Mouse (Mus musculus): ENCODE results near the gene Atg13.

Gene Atg13

DNA sequence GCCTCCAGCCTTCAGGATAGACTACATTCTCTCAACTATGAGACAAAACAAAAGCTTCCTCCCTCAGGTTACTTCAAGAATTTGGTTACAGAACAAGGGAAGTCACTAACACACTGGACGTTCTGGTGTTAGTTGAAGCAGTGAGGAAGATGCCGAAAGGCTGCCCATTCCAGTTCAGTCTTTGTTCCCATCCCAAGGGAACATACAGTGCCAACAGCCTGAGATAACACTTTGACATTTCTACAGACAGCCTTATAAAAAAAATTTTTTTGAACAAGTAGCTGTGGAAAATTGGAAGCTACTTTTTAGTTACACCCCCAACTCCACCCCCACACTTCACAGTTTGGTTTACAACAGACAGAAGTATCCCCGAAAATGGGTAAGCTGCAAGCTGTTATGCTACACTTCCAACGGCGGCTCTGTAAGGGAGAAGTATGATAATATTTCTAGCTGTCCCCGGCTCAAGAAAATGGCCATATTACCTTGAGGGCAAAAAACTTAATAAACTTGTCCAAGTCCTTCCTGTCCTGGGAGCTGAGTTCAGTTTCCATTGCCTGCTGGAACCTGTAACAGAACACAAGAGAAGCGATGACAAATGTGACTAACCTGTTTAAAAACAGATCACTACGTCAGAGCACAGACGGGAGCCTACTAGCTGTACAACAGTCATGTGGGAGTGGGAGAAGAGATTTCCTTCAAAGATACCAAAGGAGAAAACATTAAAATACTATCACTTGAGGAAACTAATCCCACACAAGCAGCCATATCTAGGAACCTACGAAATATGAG lies 14.7 kb downstream of the Atg13 start:
- DNase-seq (ENCODE audit: low spot score in 2 of 2): peak in 1 of 2 experiments; percentile 60

DNA sequence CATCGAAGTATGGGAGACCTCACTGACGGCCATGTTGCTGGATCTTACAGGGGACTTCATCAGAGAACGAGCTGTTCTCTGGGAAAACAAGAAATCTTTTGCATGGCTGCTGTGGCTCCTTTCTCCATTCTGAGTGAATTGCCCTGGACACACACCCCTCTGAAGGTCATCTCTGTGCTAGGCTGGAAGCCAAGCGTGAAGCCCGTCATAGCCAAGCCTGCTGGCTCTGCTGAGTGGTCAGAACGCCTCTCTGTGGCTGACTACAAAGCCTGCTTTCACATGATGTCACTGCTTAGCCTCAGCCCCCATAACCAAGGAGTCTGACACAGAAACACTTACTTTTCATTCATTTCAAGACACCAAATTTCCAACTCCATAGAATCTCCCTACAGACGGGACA lies 20.9 kb downstream of the Atg13 start:
- DNase-seq (ENCODE audit: low spot score in 2 of 2): peak in 1 of 2 experiments; percentile 55

DNA sequence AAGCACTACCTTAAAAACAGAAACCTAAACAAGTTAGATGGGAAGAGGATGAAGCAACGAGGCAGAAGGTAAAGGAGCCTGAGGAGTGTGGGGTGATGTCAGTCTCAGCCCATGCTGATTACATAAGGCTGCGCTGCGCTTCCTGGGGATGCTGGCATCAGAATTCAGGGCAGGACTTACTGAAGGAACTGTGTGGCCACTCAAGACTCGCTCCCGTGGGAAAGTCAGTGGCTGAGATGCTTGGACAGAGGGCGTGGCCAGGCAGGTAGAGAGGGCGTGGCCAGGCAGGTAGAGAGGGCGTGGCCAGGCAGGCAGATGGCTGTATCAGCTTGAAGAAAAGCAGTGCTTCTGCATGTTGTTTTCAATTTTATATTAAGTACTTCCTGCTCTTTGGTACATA lies 26.5 kb downstream of the Atg13 start:
- DNase-seq (ENCODE audit: low spot score in 2 of 2): no peak

DNA sequence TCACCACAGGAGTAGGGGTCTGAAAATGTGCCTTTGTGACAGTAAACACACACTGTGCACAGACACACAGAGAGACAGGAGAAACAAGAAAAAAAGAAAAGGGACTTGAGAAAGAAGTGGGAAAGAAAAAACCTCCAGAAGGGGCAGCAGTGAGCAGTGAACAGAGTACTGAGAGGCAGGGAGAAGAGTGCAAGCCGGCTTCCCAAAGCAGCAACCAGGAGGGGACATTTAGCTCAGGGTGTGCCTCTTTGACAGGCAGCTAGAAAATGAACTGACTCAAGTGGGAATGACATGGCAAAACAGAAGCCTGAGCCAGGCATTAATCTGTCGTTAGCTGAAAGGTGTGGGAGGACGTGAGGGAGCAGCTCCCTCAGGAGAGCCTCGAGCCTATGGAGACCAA lies 27.5 kb downstream of the Atg13 start:
- DNase-seq (ENCODE audit: low spot score in 2 of 2): peak; percentile 51 to 79

DNA sequence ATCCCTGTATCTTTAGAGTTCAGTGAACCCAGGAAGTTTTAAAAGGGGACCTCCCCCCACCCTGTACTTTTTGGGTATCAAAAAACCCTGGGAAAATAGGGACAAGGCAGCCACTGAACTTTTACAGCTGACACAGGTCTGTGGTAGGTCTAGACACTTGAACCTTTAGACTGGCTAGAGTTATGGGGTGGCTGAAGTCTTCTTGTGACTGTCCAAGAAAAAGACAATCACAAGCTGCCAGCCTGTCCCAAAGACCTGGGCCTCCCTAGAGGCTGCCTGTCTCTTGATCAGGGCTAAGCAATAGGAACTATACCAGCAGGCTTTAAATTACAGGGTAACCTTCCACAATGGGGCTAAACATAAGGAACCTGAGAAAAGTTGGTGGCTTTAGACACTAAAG lies 33.4 kb downstream of the Atg13 start:
- DNase-seq (ENCODE audit: low spot score in 2 of 2): no peak

DNA sequence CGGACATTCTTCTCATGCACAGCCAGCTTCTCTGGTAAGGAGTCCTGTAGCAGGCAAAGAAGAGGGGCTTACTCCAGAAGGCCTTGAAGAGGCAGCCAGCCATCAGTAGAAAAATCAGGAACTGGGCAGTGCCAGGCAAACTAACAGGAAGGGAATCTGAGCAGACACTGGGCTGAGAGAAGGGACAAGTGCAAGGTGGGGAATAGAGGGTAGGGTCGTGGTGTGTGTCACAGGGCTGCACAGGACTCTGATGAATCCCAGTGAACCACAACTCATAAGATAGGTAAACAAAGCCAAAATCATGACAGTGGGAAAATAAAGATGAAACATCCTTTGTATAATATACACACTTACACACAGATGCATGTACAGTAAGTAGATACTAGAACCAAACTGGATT lies 34.0 kb downstream of the Atg13 start:
- DNase-seq (ENCODE audit: low spot score in 2 of 2): no peak

DNA sequence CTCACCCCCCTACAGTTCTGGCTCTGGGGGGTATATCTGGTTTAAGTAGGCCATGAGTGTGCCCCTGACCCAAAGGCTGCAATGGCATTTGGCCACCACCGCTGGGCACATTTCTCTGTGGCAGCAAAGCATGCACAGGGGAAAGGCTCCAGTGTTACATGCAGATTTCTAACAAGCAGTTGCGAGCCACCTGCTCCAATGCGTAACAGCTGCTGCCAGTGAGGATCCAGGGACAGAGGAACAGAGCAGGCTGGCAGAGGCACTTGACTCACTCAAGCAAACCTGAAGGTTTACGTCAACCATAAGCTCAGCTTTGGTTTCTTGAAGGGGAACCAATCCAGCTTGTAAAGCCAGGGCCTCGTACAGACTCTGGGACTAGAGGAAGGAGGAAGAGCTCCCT lies 35.5 kb downstream of the Atg13 start:
- peak in 1 of 2 experiments; percentile 71 for DNase-seq (ENCODE audit: low spot score in 2 of 2)

DNA sequence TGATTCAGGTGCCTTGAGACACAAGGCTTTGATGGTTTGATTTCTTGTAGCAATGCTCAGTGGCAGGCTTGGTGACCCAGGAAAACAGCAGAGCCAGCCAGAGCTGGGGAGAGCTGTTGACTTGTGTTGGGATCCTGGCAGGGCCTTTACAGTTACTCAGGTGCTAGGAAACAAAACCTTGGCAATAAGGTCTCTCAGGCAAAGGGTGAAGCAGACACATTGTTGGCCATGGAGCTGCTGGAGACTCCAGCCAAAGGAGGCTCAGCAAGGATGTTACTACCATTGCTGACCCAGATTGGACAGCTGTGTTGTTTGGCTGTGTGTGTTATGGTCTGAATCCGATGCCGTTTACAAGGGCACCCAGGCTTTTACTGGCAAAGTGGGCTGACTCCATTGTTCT lies 36.8 kb downstream of the Atg13 start:
- no peak for DNase-seq (ENCODE audit: low spot score in 2 of 2)

DNA sequence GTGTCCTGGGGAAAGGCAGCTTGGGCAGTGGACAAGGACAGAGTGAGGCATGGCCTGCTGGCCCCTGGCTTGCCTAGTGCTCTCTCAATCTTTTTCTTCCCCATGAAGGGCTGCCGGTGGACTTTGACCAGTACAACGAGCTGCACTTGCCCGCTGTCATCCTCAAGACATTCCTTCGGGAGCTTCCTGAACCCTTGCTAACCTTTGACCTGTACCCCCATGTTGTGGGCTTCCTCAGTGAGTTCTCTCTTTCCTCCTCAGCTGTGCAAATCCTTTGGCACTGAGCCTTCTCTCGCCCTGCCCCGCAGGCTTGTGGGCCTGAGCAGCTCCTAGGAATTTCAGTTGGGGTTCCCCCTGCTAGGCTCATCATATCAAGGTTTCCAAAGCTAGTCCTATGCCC lies 40.3 kb downstream of the Atg13 start:
- no peak for DNase-seq (ENCODE audit: low spot score in 2 of 2)

DNA sequence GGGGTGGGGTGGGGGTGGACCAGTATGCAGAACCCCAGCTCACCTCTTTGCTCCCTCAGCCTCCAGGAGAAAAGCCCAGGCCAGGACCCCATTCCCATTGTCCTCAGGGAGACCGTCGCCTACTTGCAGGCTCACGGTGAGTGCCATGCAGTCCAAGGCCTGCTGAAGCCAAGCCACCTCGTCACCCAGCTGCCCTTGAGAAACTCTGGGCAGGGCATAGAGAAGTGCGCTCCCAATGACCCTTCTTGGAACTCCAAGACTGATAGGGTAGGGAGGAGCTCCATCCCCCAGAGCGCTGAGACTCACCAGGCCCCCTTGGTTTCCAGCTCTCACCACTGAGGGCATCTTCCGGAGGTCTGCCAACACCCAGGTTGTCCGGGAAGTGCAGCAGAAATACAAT lies 41.0 kb downstream of the Atg13 start:
- no peak for DNase-seq (ENCODE audit: low spot score in 2 of 2)

DNA sequence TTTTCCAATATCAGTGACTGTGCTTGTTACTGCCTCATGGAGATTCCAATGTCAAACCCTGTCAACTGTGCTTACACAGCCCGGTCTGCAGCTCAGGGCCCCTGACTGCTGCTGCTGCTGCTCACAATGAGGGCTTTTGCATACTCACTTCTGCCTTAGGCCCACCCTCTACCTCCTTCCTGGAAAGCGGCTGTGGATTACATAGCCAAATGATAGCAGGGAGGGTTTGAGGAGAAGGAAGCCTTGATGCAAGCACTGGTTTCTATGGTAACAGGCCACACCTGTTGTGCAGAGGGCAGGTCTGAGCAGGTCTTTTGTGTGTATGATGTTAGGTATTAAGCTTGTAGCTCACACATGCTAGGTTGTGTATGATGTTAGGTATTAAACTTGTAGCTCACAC lies 42.6 kb downstream of the Atg13 start:
- DNase-seq (ENCODE audit: low spot score in 2 of 2): no peak

DNA sequence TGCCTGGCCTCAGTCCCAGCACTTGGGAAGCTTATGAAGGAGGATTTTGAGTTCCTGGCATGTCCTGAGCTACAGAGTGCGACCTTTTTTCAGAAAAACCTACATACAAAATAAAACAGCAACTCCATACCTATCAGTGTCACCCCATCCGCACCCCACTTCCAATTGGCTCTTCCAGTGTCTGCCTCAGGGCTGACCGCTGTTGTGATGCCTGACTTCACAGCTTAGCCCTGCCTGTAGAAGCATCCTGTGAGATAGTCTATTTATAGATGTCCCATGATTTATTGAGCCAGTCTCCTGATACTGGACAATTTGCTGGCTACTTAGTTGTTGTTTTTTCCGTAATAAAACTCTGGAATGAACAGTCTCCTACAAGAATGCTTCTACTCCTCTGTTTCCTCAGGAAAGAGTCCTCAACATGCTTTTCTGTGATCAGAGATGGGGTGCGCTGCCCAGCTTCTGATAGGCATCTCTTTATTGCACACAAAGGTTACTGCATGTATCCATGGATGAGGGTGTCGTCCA lies 43.9 kb downstream of the Atg13 start:
- no peak for DNase-seq (ENCODE audit: low spot score in 2 of 2)

DNA sequence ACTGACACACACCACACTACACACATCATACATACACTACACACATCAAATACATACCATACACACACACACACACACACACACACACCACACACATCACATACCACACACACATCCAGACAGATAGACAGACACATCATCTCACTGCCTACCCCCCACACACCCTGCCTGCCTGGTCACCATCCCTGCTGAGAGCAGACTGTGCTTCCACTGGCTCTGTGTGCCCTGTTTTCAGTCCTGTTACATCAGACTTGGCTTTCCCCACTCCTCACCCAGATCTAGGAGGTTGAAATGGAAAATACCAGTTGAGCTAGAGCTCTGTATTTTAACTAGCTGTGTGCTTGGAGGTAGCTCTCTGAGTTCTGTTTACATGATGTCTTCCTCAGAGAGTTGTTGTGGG lies 45.6 kb downstream of the Atg13 start:
- DNase-seq (ENCODE audit: low spot score in 2 of 2): no peak

DNA sequence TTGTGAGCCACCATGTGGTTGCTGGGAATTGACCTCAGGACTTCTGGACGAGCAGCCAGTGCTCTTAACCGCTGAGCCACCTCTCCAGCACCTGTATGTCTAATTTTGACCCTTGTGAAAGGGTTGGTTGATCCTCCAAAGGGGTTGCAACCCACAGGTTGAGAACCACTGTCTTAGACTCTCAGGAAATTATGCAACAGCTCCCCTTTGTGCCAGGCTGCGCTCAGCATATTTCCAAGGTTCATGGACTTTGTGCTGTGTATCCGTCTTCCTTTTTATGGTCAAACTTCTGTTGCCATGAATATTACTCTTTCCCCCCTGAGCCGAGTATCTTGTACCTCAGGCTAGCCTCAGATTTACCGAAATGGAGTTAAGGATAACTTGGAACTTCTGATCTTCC lies 49.4 kb downstream of the Atg13 start:
- no peak for DNase-seq (ENCODE audit: low spot score in 2 of 2)

DNA sequence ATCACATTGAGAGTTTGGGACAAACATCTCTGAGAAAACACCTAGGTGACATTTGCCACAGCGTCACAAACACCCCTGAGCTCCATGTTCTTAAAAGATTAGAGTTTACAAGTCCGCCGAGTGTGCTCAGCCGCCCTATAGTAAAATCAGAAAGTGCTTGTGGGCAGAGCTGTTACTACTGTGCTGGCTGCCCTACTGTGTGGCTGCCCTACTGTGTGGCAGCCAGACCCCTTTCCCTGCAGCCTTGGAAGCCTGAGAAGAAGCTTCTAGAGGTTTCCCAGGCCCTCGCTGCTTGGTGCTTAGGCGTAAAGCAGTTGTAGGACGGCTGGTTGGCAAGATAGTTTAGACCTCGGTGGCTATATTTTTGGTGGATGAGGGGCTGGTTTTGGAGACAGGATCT lies 50.7 kb downstream of the Atg13 start:
- no peak for DNase-seq (ENCODE audit: low spot score in 2 of 2)

DNA sequence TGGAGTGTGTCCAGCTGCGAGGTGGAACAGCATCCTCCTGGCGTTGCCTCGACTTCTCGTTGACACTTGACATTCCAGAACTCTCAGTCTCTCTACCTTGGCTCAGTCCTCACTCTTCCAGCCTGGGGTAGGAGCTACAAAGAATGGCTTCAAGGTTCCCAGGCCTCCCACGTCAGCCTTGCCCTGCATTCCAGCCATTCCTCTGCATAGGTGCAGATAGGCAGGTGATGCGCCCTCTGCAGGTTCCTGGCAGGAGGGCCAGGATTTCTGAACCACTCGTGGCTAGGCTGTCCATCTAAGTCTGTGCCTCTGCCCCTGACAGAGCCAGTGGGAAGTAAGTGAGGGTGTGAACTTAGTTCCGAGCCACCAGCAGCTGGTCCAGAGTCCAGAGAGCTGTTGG lies 53.6 kb downstream of the Atg13 start:
- no peak for DNase-seq (ENCODE audit: low spot score in 2 of 2)

DNA sequence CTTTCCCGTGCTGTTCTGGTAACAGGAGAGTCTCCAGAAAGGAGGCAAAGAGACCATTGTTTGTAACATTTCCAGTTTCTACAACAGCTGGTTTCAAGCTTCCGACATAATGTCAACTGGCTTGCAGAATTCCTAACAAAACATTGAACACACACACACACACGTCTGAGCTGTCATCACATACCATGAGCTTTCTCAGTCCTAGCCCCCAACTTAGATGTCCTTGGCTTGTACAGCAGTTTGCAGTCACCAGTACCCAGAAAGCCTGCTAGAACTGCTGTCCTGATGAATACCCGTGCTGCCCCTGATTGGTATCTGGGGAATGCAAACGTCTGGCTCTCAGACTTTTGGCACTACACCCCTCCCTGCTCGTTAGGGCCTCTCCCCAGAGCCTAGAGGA lies 54.5 kb downstream of the Atg13 start:
- no peak for DNase-seq (ENCODE audit: low spot score in 2 of 2)

DNA sequence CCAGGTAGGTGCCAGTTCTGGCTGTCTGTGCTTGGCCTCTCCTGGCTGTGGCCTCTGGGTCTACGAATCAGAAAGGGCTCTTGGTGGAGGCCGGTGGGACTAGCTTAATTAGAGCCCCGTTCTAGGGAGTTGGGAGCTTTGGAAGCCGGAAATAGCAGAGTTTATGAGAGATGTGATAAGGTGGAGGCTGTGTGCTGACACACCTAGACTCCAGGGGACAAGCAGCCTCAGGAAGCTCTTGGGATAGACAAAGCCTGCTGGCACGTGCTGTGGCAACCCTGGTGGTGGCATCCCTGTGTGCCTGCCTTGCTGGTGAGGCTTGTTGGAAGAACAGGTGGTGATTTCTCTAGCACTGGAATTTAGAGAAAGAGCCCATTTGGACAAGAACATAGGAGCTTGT lies 55.0 kb downstream of the Atg13 start:
- no peak for DNase-seq (ENCODE audit: low spot score in 2 of 2)

DNA sequence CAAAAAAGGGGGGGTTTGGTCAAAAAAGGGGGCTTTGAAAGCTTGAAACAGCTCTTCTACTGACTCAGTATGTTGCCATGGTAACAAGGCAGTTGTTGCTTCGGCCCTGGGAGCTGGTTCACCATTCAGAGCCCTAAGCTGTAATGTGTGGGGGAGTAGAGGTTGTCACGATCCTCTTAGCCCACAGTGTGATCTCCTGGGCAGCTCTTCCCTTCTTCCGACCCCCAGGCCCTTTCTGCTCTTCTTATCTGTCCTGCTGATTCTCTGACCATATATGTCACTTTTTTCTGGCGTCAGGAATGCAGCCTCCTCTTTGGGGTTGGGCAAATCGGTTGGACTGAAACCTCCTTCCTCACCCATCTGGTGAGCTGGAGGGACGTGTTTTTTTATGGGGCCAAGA lies 57.5 kb downstream of the Atg13 start:
- DNase-seq (ENCODE audit: low spot score in 2 of 2): peak; percentile 42 to 52

DNA sequence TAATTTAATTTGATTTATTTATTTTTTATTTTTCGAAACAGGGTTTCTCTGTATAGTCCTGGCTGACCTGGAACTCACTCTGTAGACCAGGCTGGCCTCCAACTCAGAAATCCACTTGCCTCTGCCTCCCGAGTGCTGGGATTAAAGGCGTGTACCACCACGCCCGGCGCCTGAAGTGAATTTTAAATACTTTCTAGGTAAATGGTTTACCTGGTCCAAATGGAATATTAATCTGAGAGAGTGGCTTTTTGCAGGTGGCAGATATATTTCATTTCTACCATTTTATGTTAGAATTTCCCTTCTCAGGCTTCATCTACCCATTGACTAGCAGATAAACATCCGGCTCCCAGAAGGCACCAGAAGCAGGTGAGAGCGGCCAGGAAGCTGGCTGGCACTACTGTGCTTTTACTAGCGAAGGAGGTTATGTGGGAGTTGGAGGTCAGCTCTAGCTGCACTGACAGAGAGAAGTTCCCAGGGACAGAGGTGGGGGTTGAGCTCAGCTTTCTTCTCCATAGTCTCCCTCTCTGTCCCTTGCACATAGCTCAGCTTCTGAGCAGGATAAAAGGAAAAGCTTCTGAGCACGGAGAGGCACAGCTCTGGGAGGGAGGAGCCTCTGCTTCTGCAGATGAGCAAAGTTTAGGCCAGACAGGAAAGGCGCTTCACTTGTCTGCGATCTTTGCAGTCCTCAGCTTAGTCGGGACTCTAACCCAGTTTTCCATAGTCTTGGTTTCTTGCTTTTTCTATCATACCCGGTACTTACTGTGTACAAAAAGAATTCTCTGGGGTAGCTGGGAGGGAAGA lies 58.7 kb downstream of the Atg13 start:
- no peak for DNase-seq (ENCODE audit: low spot score in 2 of 2)

DNA sequence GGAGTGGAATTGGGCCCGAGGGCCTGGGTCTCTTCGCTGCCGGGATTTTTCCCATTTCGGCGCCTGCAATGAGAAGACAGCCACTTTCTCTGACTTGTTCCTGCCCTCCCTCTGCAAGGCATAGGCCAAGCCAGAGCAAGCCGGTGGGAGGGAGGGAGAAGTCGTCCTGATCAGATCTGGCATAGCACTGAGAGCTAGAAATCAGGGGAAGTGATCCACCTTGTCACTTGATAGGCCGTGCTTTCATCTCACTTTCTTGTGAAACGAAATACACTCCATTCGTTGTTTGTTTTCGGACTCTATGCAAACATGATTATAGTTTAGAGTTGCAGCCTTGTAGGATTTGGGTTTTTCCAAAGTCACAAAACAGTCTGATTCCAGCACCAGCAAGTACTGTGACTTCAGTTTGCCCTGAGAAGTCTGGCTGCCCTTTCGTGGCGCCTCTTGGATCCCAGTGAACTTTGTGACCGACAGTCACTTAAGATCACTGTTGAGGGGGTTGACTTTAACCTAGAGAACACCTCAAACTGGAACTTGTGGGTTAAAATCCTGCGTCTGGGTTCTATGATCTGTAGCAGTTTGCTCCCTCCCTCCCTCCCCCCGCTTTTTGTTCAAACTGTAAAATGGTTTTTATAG lies 59.9 kb downstream of the Atg13 start:
- DNase-seq (ENCODE audit: low spot score in 2 of 2): no peak

DNA sequence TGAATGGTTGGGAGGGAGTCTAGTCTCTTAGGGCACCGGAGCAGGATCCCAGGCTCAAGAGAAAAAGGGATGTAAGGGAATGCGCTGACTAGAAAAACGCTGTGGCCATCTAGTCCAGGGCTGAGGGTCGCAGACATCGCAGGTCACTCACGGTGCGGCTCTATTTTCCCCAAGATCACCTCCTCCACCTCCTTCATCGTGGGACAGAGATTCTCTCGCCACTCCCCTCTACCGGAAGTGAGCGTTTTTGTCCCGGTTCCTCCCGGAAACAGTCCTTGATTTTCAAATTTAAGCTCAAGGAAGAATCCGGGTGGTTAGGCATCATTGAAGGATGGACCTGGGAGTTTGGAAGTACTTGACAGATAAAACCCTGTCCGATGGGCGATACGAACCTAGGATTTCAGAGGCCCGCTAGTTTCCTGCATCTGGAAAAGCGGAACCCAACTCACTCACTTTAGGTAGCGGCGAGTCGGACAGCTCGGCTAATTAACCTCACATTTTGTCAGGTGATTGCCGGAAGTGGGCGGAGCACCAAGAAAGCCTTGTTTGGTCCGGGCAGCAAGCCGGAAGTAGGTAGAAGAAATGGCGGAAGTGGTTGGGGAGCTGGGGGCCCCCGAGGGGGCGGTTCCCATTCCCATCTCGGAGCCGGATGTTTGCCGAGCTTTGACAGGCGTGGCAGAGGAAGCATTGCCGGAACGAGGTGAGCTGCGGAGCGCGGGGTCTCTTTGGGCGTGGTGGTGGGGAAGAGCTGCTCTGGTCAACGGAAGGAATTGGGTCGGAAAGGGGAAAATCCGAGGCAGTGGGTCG lies 60.6 kb downstream of the Atg13 start, which contains the start of the genes Zfp408 and Arhgap1:
Gene Zfp408, minus strand, starts transcription at position 239 of the 807 bp plus-strand sequence.
Gene Arhgap1, plus strand, starts transcription at position 308 of the 807 bp plus-strand sequence.
- peak; percentile 91 to 97 for DNase-seq (ENCODE audit: low spot score in 2 of 2)
